Mouse (Mus musculus): ENCODE results near the gene Fam155a.
"Not testable (repeated sequence)": the region's sequence is repeated elsewhere in the genome, so short reads cannot be mapped to it uniquely, and the experiment has no call there.

DNA sequence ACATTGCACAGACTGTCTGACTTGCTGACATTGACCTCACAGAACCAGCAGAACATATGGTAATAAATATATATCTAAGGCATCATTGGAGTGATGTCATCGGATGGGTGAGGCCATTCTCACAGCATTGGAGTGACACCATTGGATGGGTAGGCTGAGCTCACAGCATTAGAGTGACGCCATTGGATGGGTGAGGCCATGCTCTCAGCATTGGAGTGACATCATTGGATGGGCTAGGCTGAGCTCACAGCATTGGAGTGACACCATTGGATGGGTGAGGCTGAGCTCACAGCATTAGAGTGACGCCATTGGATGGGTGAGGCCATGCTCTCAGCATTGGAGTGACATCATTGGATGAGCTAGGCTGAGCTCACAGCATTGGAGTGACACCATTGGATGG is 110.9 kb downstream of the Fam155a start:
- not testable (repeated sequence) for TF ChIP-seq CTCF (IDR thresholded peaks at IDR 0.05; ENCODE audit: low read depth); EP300 (optimal IDR thresholded peaks at IDR 0.05)

All from stomach, postnatal 0 days (tissue).